Mouse (Mus musculus) layer of hippocampus, adult 8-10 months (tissue): Measurements from ENCODE around the gene Kank1. TPM values are rescaled to one million over a fixed set of nuclear protein-coding genes. Genes with fewer than 3 reads are reported as not detected.

Experiments used
- DNase-seq, 2 experiments: peaks; one replicate each; pipeline ENCODE4 v3.0.0; 2022; ENCODE audit warnings: low spot score in 2 of 2
- total RNA-seq, 4 experiments: library from RNA; stranded (reverse); gene quantifications; 2 replicates each; pipeline ENCODE4 v1.2.4; 2022

The Kank1 gene
- total RNA-seq, 4 experiments from 2014 or later = 16.3 to 18.5 (median 17.4) TPM

DNA sequence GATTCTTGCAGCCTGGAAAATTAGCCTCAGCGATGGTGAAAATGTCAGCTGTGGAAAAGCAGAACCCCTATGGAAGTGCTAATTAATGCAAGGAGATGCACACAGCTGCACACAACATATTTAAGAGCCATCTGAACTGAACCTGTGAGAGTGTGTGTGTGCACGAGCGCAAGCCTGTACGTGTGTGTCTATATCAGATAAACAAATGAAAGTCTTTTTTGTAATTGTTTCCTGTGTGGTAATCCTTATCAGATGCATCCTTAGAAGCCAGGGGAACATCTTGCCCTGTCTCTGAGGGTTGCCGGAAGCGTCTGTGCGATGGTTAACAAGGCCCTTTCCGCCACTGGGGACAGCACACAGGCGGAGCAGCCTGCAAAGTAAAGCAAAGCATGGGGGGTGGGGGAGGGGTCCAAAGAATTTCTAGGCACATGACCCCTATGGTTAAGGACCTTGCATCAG, 123.8 kb downstream of the Kank1 start:
- no peak for DNase-seq

DNA sequence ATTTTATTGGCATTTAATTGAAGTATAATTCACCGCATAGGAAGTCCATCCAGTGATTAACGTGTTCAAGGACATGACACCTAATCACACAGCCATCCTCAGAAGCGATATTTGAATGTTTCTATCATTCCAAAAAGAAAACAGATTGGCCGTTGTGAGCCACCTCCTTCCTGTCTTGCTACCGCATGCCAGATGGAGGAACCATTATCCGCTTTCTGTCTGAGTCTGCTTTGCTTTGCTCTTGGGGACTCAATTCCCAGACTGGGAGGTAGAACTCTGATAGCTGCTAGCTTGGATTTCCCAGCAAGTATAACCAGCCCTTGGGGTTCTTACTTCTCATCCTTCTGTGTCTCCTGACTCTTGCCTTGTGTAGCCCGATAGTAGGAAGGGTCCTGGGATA, 125.2 kb downstream of the Kank1 start:
- no peak for DNase-seq

DNA sequence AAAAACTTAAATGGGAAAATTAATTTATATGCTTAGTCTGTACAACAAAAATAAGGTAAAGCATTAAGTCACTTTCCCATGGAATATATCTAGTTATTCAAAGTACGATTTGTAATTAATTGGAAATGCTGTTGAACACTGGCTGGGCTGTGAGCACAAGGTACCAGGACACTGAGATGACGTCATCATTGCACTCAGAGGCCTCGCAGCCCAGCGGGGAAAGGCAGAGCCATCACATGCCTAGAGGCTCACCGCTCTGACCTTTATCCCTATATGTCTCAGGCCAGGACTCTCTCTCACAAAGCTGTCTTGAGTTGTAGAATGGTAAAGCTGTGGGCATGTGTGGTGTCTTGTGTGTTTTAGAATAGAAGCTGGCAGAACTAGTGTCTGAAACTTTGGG, 128.9 kb downstream of the Kank1 start:
- no peak for DNase-seq

DNA sequence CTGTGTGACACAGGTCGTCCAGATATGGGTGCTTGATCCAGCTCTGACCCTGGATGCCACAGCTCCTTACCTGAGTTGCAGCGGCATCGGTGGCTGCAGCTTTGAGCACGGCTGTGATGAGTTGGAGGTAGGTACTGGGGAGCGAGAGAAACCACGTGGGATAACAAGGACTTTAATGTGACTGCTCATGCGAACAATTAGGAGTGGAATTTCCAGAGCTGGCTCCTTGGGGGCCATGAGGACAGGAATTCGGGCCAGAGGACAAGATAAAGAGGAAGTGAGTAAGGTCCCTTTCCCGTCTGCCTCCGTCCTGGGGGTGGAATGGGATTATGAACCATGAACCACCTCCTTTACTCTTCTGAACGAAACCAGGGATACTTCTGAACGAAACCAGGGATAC, 129.8 kb downstream of the Kank1 start:
- DNase-seq = no peak

DNA sequence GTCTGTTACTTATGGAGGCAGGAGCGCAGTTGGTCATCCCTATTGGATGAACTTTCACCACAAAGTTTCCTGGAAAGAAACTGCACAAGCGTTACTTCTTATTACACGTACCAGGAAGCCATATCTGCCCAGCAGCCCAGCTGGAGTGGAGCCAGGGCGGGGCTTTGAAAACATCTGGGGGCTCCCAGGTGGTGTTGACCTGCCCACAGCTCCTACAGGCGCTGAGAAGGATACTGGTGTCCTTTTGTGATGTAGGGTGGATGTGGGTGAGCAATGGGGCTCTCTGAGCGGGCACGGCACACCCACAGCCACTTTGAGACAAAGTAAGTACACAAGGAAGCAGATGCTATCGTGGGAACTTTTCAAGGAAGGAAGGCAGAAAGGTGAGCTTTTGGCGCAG, 133.7 kb downstream of the Kank1 start:
- DNase-seq = no peak

DNA sequence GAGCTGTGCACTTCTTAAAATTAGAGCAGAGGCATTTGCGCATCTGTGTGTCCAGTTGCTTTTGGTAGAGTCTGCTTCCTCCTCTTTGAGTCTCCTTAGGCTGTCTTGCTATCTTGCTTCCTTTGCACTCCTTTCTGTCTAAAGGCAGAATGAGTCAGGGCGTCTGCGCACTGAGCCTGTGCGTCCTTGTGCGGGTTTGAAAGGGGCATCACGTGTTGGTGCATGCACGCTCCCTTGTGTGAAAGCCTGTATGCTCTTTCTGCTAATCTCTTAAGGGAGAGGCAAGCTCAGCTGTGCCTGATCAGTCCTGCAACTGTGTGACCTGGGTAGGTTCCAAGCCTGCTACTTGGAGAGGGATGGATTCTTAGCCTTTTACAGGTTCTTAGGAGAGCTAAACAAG, 136.0 kb downstream of the Kank1 start:
- DNase-seq = no peak

DNA sequence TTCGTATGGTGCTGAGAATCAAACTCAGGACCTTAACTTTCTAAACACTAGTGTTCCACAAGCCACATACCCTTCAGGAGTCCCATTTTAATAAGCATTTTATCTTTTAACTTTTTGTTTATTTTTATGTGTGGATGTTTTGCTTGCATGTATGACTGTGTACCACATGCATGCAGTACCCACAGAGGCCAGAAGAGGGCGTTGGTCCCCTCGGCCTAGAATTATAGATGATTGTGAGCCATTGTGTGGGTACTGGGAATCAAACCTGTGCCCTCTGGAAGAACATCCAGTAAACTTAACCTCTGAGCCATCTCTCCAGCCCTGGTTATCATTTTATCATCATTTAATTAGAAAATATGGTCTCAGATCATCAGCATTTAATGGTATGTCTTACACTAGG, 136.8 kb downstream of the Kank1 start:
- no peak for DNase-seq

DNA sequence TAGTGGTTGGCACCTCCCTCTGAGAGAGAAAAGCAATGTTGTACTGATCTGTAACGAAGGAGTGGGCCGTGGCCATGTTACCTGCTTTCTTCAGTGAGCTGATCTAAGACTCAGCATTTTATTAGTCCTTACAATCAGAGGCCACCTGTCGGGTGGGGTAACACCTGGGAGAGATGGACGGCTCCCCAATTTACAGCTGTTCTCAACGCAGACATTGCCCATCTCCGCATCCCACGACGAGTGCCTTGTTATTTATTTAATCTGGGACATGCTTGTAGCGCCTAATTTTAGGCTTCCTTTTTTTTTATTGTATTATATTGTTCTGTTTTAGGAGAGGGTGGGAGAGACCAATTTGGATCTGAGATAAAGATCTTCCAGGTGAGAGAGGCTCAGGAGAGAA, 137.4 kb downstream of the Kank1 start:
- DNase-seq = no peak

DNA sequence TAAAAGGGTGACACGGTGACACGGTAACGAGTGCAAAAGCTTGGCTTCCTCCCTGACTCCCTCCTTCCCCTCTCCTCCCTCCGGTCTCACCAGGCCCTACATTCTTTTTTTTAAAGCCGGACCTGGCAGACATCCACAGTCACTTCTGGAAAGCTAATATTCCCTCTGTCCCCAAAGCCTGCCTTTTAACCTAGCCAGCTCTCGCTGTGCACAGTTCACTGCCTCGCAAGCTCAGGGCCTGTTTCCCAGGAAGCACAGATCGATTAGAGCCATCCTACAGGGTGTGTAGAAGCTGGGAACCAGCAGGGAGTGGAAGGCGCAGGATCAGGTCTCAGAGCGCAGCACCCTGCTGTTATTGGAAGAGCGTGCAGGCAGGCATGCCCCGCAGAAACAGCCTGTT, 138.2 kb downstream of the Kank1 start:
- DNase-seq = peak in 1 of 2 experiments; percentile 14

DNA sequence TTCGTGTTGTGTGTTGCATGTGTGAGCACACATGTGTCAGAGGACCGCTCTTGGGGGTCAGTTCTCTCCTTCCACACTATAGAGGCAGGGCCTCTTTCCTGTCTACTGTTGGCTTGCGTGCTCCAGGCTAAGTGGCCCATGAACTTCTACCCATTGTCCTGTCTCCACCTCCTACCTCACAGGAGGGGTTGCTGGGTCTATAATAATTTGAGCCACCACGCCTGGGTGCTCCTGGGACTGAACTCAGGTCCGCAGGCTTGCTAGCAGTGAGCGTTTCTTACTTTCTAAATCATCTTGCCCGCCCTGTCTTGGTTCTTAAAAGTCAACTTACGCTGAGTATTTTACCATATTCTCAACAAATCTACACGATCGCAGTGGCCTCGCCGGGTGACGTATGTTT, 140.1 kb downstream of the Kank1 start:
- DNase-seq = no peak

DNA sequence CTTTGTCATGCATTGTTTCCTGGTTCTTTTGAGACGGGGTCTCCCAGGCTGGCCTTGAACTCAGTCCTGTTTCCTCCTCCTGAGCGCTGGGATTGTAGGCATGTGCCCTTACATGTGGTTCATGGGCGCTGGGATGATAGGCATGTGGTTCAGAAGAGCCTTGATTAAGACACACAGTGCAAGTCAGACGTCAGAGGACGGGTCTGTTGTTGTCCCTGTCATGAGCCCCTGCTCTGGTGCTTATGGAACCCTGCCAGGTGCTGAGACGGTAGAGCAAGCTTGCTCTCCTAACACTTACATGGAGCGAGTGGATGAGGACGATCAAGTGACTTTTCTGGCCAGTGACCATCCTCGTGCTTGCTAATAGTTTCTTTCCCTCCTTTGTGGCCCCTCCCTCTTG, 143.9 kb downstream of the Kank1 start:
- no peak for DNase-seq

DNA sequence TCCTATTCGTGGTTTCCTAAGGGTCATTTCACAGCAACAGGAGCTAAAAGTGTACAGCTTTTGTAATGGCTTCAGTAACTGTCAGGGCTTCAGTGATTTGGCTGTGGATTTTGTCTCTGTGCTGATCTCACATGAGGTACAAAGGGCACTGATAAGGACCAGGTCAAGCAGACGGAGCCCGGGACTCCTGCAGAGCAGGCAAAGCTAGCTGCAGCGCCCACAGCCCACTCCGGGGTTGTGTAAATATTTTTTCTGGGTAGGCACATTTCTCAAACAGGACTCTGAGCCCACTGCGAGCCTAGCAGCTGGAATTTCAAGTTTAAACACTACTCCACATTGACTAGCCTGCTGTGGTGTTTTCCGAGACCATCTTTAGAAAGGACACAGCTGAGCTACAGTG, 145.2 kb downstream of the Kank1 start:
- no peak for DNase-seq

DNA sequence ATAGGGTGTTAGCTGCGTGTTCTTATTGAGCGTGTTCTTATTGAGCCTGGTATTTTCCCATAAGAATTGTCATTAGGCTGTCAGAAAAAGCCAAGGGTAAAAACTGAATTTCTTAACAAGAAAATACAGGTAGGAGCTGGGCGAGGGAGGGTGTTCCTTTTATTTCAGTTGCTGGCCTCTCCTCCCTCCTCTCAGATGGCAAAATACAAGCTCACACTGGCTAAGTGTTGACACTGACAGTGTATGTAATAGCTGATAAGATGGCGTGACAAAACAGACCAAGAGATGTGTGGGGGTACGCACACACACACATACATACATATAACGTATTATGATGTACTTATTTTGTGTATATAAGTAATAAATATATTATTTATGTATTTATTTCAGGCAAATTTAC, 145.7 kb downstream of the Kank1 start:
- no peak for DNase-seq

DNA sequence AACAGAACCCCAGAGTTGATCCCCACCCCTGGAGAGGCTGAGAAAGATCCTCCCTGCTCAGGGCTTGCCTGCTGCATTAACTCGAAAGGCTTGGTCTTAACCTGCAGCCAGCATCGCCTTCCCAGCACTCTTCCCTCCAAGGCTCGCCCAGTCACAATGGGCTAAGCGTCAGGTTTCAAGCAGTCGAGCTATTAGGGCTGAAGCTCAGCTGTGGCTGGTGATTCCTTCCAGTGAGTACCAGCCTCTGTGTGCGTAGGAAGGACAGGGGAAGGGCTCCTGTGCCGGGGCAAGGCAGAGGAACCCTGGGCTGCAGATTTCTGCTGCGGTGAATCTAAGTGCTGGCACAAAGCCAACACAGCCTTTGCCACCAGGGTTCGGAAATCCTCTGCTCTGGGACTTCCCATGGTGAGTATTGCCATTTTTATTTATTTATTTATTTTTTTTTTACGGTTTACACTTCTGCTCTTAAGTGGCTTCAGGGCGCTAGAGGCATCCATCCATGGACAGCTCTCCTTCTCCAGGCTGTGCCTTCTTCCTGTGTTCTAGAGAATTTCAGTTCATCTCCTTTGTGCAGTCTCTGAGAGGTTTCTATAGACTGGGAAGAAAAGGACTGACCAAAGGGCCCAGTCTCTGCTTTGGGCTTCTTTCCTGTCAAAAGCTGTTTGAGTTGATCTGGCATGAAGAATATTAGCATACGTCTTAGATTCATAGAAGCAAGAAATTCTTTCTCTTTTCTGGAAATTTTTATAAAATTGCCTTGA, 146.8 kb downstream of the Kank1 start:
- no peak for DNase-seq

DNA sequence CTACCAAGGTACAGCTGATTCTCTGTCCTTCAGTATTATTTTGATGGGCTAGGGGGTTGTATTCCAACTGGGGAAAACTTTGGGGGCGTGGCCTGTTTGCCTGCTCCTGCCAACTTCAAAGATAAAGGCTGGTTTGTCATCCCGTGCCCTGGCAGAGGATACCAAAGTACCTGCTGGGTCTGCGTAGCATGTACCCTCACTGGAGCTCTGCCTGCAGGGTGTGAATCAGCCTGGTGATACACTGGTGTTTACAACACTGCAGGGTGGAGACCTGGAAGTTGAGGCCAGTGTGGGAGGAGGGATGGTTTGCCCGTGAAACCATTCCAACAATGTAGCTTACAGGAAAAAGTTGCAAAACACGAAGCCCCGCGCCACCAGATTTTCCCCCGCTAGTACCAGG, 149.2 kb downstream of the Kank1 start:
- no peak for DNase-seq

DNA sequence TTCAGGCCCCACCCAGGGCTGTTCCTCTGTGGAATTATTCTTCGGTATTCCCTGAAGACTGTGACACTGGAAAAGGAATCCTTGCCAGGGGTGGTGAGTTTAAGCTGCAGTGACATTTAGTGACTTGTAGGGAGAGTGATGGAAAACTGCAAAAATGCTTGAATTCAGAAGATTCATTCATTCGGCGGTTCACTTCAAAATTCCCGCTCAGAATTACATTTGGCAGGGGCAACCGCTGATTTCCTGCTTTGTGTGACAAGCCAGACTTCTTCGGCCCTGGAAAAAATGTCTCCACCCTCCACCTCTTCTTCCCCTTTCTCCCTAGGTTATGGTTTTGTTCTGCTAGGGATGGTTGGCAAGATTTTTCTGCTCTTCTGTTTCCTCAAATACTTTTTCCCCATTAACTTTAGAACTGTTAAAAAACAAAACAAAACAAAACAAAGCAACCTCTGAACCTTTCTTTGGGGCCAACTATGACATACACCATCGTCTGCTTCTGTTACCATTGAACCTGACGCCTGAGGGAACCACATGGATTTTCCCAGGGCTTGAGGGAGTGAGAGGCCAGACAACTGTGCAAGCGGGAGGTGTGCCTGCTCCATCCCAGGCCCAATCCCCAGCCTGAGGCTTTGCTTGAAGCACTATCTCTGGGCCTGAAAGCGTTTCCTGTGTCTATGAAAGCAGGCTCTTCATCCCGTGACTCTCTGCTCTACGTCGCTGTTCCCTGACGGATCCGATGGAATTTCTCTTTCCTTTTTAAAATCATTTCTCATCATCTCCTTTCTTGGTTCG, 150.1 kb downstream of the Kank1 start:
- DNase-seq = no peak

DNA sequence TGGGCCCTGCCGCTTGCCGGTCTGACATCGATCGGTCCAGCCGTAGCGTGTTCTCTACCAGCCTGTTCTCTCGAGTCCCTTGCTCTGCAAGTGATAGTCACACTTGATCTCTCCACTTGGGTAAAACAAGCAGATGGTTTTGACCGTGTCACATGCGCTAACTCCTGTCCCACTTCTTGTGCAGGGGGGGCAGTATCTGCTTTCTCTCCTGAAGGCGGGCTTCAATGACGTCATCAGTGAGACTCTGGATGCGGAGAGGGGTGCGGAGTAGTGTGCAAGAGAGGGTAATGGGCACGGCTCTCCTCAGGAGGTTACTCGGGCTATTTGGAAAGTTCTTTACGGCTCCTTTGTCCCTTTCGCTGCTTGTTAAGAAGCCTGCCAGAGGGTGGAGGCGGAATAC, 151.1 kb downstream of the Kank1 start:
- DNase-seq = no peak

DNA sequence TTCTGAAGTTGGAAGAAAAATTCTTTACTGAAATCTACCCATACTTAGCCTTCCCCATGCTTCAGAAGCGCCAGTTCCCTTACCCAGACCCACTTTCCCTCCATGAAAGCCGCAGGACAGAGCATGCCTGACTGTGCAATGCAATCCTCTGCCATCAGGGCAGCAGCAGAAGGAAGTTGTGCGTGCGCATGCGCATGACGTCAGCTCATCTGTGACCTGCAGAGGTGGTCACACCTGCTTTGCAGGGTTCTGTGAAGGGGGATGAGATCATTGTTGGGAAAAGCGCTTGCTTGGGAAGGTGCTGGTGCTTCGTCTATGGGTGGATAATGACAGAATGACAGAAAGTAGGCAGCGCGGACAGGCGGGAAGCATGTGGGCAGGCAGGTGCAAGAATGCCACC, 155.4 kb downstream of the Kank1 start:
- DNase-seq = no peak

DNA sequence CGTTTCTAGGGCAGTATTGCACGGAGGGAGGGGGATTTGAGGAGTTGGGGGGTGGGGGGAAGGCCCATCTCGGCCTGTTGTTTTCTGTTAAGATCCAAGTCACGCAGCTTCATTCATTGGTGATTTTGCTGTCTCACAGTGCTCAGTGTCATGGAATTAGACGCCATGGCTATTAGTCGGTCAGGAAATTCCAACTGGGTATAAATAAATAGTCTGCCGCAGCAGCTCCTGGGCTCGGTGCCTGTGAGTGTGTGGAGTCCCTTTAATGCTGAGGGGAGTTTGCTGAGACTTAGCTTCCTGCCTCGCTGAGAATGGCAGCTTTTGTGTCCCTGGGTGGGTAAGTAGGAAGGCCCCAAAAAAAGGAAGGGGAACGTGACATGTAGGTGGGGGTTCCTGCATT, 158.3 kb downstream of the Kank1 start:
- peak in 1 of 2 experiments; percentile 34 for DNase-seq

DNA sequence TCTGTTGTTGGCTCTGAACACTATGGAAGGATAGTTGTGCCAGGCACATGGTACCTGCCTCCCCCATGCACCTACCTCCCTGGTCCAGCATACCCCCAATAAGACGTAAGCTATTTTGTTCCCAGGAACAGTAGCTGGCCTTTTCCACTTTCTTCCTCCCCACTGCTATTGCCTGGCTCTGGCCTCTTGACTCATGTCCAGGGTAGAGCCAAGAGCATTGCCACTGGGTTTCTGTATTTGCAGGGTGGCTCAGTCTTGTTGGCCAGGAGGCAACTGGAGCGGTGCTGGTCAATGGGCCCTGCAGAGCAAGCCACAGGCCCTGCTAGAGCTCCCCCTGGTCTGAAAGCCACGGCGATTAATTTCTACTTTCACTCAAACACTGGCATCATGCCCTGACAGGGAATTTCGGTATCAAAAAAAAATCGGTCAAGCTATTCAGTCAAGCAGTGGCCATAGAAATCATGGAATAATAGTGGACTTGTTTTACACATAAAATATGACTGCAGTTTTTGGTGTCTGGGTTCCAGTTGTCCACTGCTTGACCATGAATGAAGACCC, 160.0 kb downstream of the Kank1 start:
- no peak for DNase-seq

DNA sequence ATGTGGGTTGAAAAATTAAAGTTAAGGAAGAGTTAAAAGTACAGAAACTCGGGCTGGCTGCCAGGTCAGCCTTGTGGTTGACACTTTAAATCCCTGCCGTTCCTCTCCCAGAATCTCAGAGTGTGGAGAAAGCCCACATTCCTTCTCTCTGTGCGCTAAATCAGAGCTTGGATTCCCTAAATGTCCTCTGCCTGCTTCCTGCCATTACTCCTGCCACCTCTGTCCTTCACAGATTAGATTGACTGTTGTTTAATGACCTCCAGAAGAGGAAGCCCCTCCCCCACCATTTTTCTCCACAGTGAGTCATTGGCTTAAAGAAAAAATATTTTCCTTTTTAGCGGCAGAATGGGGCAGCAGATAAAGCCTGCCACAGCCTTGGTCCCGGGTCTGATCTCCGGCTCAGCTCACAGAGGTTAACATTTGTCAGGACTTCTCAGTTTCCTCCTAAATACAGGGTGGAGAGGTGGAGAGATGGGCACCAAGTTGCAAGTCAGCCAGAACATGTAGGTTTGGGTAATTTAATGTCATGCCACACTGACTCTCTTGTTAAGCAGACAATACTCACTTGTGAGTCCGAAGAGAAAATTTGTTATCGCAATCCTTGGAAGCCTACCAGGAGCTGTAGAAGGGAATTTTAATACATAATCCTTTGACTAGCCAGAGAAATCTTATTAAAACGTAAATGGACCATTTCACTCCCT, 162.9 kb downstream of the Kank1 start:
- DNase-seq = no peak
